Mouse (Mus musculus) T-cell, adult 66 days (primary cell): Measurements from ENCODE around the gene D230025D16Rik. TPM values are rescaled to one million over a fixed set of nuclear protein-coding genes. Genes with fewer than 3 reads are reported as not detected.

ENCODE experiments used
- total RNA-seq, 2 experiments: library from RNA; stranded (reverse); gene quantifications; 3 replicates in 1 of 2; 4 replicates in 1 of 2; pipeline ENCODE4 v1.2.4; 2023

The D230025D16Rik gene
- total RNA-seq = 10 to 100 TPM; 27.2 to 32.9 TPM

GRCm38 (mm10) chr8:105224413-105225271, at the start of gene D230025D16Rik:
D230025D16Rik (plus strand) TSS chr8:105225145.

DNA sequence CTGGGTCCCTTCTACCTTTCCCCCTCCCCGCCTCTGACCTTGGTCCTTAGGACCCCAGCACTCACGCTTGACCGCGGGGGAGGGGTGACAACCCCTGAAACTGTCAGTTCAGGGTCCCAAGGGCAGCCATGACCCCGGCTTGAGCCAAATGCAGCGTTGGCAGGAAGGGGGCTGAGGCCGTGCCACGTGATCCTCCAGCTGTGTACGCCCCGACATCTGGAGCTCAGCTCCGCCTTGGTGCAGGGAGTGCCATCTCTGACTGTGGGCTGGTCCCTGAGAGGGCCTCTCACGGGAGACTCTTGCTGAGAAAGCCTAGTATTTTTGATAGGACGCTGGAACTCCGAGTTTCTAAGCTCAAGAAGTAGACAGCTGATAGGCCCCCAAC, 30.0 kb downstream of the D230025D16Rik start, which contains the start of gene B3gnt9:
B3gnt9 (minus strand) TSS at position 188 of the 385 bp plus-strand sequence.

DNA sequence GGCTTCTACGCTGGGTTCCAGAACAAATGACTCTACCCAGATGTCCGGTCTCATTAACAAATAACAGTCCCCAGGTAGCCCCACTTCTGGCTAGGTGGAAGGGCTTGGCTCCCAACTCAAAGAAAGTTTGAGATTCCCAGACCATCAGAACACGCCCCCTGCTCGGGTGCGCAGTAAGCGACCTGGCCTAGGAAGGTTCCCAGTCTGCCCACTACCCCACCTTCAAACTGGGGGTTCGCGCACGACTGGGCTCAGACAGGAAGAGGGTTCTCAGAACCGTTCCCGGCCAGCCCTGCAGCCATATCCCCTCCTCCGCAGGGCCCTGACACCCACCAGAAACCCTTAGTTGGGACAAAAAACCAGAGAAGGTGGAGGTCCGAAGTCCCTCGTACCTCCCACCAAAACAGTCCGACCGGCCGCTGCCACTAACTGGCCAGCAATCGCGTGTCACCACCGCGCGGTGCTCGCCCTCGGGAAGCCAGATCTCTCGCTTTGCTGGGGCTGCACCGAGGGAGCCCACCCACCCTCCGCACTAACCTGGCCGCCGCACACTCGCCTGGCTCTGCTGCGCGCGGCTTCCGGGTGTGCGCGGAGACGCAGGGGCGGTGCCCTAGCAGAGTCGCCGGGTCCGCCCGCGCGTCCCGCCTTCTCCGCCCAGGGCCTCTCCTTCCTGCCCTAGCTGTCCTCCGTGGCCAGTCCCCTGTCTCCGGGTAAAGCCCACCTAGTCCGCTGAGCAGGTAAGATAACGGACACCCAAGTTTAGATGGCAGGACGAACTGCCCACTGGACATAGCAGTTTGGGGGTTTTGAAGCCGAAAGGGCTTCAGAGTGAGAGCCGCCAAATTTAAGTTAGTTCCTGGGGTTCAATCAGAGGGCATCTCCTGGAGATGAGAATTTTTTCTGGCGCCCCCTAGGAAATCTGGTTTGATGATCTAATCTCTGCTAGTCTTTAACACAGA, 39.4 kb downstream of the D230025D16Rik start, which contains the start of the genes Tradd and Fbxl8:
Tradd (minus strand) TSS at position 586 of the 959 bp plus-strand sequence.
Fbxl8 (plus strand) TSS at position 625 of the 959 bp plus-strand sequence.

DNA sequence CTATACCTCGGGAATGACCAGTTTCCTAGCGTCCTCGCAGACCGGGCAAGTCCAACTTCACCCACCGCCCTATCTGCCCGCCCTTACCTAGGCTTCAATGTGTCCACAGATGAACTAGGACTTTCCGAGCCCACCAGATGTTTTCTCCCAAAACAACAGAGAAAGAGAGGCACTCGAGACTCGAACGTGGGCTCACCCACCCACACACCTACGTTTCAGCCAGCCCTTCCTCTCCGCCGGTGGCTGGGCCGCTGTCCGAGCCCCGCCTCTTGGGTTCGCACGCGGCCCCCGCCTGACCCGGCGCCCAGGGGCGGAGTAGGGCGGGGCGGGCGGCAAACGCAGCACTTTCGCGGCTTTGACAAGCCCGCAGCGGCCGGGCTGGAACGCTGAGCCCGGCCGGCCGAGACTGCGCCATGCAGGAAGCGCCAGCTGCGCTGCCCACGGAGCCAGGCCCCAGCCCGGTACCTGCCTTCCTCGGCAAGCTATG, 44.6 kb downstream of the D230025D16Rik start, which contains the start of gene Hsf4:
Hsf4 (plus strand) TSS at position 341 of the 487 bp plus-strand sequence.

DNA sequence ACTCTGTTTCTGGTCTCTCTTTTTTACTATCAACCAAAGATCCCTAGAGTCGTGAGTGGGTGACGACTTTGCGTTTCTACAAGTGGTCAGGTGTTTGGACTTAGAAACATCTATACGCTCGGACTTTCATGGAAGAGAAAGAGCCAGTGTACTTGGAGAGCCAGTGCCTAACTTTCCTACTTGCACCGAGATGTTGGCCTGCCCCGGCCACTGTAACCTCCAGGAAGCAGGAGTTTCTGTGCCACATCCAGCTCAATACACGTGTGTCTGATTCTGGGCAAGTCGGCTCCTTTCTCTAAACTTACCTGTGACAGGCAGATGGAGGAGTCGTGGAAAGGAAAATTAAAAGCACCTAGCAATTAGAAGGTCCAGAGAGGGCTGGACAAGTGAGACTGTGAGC, 50.9 kb downstream of the D230025D16Rik start, which contains the start of gene Nol3:
Nol3 (plus strand) TSS at position 301 of the 400 bp plus-strand sequence.

GRCm38 (mm10) chr8:105289805-105290460, 65.0 kb downstream of the D230025D16Rik start, which contains the start of gene 4931428F04Rik:
4931428F04Rik (minus strand) TSS chr8:105289864.

DNA sequence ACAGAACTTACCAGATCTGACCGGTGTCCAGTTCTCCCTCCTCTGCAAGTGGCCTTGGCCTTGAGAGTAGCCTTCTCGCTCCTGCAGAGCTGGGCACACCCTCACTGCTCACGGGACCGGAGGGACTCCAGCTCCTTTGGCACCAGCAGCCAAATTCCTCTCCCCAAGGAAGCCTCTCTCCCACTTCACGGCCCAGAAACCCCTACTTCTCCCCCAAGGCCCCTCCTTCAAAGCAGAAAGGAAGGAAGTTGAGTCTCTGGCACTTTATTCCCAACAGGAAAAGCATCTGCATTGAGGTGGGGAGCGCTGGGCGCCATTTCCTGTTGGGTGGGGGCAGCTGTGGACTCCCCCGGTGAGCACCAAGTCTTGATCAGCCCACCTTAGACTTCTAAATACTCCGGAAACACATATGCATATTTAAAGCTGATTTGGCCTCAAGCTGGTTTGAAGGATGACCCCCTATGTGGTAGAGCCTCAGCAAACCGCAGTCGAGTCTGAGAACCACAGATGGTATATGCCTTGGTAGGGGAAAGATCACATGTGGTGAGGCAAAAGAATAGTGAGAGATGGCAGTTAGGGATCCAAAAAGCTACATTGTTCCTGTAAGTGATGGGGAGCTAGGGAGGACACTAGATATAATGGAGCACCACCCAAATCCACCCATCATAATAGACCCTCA, 71.1 kb downstream of the D230025D16Rik start, which contains the start of gene Exoc3l:
Exoc3l (minus strand) TSS at position 207 of the 679 bp plus-strand sequence.

DNA sequence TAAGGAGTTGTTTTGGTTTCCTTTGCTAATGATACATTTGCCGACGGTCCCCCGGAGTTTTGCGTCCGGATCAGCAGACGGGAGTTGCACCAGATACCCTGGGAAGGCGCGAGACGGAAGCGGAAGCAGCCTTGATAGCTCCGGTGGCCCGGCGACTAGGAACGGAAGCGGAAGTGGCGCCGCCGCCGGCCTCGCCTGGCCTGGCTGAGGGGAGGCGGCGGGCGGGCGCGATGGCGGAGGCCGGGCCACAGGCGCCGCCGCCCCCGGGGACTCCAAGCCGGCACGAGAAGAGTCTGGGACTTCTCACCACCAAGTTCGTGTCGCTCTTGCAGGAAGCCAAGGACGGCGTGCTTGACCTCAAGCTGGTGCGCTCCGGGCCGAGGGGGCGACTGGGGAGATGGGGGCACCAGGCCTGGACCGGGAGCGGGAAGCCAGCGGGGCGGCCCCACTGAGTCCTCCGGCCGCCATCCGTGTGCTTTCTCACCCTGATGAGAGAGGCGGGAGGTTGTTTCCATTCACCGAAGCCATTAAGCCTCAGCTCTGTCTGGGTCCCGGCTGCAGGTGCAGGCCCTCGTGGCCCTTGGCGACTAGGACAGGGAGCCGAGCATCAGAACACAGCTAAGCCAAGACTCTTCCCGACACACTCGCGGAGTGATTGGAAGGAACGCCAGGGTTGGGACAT, 72.7 kb downstream of the D230025D16Rik start, which contains the start of gene E2f4:
E2f4 (plus strand) TSS at position 153 of the 682 bp plus-strand sequence.

Other genes with a start within 250 kb of the D230025D16Rik start
- not detected for gene Ces2h, start 224.3 kb upstream of the D230025D16Rik start, total RNA-seq
- not detected for gene Ces3a, start 176.5 kb upstream of the D230025D16Rik start, total RNA-seq
- gene Ces3b, start 141.4 kb upstream of the D230025D16Rik start, total RNA-seq = not detected
- not detected for gene Ces4a, start 93.3 kb upstream of the D230025D16Rik start, total RNA-seq
- gene Cbfb, start 54.5 kb upstream of the D230025D16Rik start, total RNA-seq = 100 to 1,000 TPM; 114 to 128 TPM
- gene B3gnt9, start 30.0 kb downstream of the D230025D16Rik start, total RNA-seq = 1 to 10 TPM; 4.1 to 5.9 TPM
- 10 to 100 TPM; 28.2 to 28.5 TPM for gene Tradd, start 39.5 kb downstream of the D230025D16Rik start, total RNA-seq
- 10 to 100 TPM; 13.2 to 14.0 TPM for gene Fbxl8, start 39.5 kb downstream of the D230025D16Rik start, total RNA-seq
- gene Hsf4, start 44.7 kb downstream of the D230025D16Rik start, total RNA-seq = 1 to 10 TPM; 1.5 TPM
- not detected for gene Nol3, start 51.0 kb downstream of the D230025D16Rik start, total RNA-seq
- 1 to 10 TPM; 2.8 to 3.9 TPM for gene 4931428F04Rik, start 64.7 kb downstream of the D230025D16Rik start, total RNA-seq
- 1 to 10 TPM; 1.4 TPM for gene Exoc3l, start 71.0 kb downstream of the D230025D16Rik start, total RNA-seq
- gene E2f4, start 72.5 kb downstream of the D230025D16Rik start, total RNA-seq = 100 to 1,000 TPM; 100 to 107 TPM
- 1 to 10 TPM; 4.7 to 4.9 TPM for gene Elmo3, start 80.5 kb downstream of the D230025D16Rik start, total RNA-seq
- 1 to 10 TPM; 7.4 to 8.4 TPM for gene Lrrc29, start 101.1 kb downstream of the D230025D16Rik start, total RNA-seq
- 10 to 100 TPM; 35.5 to 42.4 TPM for gene Tmem208, start 101.2 kb downstream of the D230025D16Rik start, total RNA-seq
- 10 to 100 TPM; 29.9 to 31.5 TPM for gene Fhod1, start 122.8 kb downstream of the D230025D16Rik start, total RNA-seq
- gene Slc9a5, start 123.7 kb downstream of the D230025D16Rik start, total RNA-seq = 1 to 10 TPM in 1 of 2 experiments, under 1 TPM in 1; 0.83 to 1.5 TPM
- gene Plekhg4, start 148.1 kb downstream of the D230025D16Rik start, total RNA-seq = under 1 TPM in 1 of 2 experiments, not detected in 1; 0.15 TPM
- not detected for gene Kctd19, start 188.4 kb downstream of the D230025D16Rik start, total RNA-seq
- gene Lrrc36, start 188.4 kb downstream of the D230025D16Rik start, total RNA-seq = not detected
- 1 to 10 TPM in 1 of 2 experiments, not detected in 1; 2.2 TPM for gene Tppp3, start 246.4 kb downstream of the D230025D16Rik start, total RNA-seq